Mouse (Mus musculus) lung, postnatal 0 days (tissue): ENCODE results near the gene Mob3b.

Source experiments
- CTCF ChIP-seq: IDR thresholded peaks from 2 replicates; pipeline ENCODE4 v1.5.1; 2016; ENCODE audit warnings: antibody characterized with exemption, mild to moderate bottlenecking
- EP300 ChIP-seq: IDR thresholded peaks from 2 replicates; pipeline ENCODE4 v1.6.1; 2016; ENCODE audit warnings: antibody characterized with exemption, mild to moderate bottlenecking, control low read depth

DNA sequence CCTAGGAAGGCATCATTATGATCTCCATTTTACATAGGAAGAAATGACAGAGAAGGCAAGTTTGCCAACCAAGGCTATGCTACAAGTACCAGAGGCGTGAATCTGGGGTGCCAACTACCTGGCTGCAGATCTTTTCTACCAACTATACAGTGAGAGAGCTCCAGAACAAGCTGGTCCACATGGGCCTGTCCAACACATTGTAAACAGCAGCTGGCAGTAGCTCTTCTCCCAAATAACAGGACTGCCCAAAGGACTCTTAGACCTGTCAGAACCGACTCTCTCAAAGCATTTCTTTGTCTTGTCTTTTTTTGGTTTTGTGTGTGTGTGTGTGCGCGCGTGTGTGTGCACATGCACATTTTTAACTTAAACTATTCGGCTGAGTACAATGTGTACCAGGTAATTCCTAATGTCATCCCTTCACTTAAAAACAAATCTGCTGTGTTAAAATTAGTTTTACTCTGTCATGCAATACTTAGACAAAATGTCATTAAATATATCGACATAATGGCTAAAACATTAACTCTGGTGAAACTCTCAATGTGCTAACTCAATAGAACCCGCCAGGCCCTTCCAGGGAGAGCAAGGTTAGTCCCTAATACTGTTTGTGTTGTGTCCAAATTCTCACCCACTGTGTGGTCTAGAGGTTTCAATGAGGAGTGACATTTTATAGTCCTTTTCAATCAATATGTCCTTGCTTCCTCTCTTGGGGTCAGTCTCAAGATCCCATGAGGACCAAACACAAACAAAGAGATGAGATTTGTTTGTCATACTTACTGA is 153.5 kb downstream of the Mob3b start:
- TF ChIP-seq CTCF (no peak), EP300 (no peak)
